Mouse (Mus musculus): ENCODE data around the gene Kcnip1. TPM values are rescaled to one million over a fixed set of nuclear protein-coding genes. Genes with fewer than 3 reads are reported as not detected.

Kcnip1 gene
- polyA plus RNA-seq, 1 experiment: not detected

DNA sequence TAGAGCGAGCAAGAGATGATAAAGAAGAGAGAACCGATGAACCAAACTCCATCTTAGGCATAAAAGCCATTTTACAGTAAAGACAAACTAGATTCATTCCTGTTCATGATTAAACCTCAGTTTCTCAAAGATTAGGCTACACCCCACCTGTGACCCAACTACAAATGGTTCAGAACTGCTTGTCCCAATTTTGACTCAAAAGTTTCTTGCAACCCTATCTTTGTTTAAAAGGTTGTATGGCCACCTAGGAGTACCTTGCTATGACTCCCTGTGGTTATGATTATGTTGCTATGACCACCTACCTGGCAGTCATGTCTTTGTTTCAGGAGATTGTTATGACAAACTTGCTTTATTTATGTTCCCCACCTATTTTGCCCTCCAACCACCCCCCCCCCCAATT lies 14.7 kb upstream of the Kcnip1 start:
- 91% methylated on average over 2 of the region's 2 CpGs for WGBS
- no peak for DNase-seq
- Histone ChIP-seq H3K36me3 (ENCODE audit: control insufficient read depth, insufficient read depth, low read length) (no peaks in the 10 kb centered on the region), H3K4me1 (ENCODE audit: control insufficient read depth, insufficient read depth, low read length) (no peaks in the 10 kb centered on the region), H3K27ac (ENCODE audit: insufficient read depth, low read depth, low read length) (no peak overlapping the region), H3K4me3 (ENCODE audit: insufficient read depth, low read depth, low read length) (no peak overlapping the region), H3K27me3 (replicated peaks; ENCODE audit: control insufficient read depth, insufficient read depth, low read length) (no peaks in the 10 kb centered on the region)
- TF ChIP-seq POLR2A (IDR thresholded peaks at IDR 0.05; ENCODE audit: low read depth, low read length) (no peak), CTCF (conservative IDR thresholded peaks at IDR 0.05; ENCODE audit: insufficient read depth, insufficient read length, low read depth, low read length) (no peak)

DNA sequence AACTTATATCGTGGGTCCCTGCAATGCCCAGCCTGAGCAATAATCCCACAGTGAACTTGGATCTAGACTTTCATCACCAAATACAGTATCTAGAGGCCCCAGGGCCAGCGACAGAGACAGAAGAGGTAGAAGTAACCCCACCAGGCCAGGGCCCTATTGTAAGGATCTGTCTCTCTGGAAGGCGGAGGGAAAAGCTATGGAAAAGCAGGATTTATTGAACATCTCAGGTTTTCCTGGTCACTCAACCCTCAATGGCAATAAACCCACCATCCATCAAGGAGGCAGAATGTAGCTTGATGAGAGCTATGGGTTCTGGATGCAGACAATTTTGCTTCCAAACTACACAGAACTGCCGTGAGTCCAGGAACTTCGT lies 9.6 kb upstream of the Kcnip1 start:
- Histone ChIP-seq H3K27ac (ENCODE audit: insufficient read depth, low read depth, low read length) (no peak overlapping the region), H3K36me3 (ENCODE audit: control insufficient read depth, insufficient read depth, low read length) (no peaks in the 10 kb centered on the region), H3K4me1 (ENCODE audit: control insufficient read depth, insufficient read depth, low read length) (no peaks in the 10 kb centered on the region), H3K4me3 (ENCODE audit: insufficient read depth, low read depth, low read length) (no peak overlapping the region), H3K27me3 (replicated peaks; ENCODE audit: control insufficient read depth, insufficient read depth, low read length) (no peaks in the 10 kb centered on the region)
- TF ChIP-seq POLR2A (IDR thresholded peaks at IDR 0.05; ENCODE audit: low read depth, low read length) (no peak), CTCF (conservative IDR thresholded peaks at IDR 0.05; ENCODE audit: insufficient read depth, insufficient read length, low read depth, low read length) (no peak)
- DNase-seq: no peak
- WGBS: 70% methylated on average over 5 of the region's 5 CpGs

DNA sequence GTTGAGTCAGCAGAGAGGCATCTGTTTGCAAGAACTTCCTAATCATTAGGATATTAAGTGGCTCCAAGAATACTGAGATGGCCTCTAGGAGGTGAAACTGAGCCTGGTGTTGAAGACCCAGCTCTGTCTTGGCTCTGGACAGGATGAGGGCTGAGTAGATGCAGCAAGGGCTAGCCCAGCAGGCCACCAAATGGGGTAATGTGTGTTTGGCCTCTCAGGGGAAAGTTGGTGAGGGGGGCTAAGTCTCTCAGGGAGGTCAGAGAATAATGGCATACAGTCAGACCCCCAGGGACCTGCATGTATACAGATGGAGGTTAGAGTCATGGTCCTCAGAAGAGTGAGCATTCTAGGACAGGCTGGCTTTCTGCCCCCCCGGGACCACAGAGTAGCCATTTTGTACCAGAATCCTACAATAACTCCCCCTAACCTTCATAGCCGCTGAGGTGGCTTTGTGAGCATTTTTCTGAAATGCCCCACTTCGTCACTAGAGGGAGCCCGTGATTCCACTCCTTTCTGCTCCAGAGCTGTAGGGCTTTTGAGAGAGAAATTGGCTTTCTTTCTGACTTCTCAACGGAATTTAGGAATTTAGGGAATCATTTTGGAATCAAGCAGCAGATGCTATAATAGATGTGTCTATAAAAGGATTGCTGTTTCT lies 9.1 kb upstream of the Kcnip1 start:
- no peak overlapping the region for H3K4me3 ChIP-seq (ENCODE audit: insufficient read depth, low read depth, low read length)
- no peak overlapping the region for H3K27ac ChIP-seq (ENCODE audit: insufficient read depth, low read depth, low read length)
- H3K4me1 ChIP-seq (ENCODE audit: control insufficient read depth, insufficient read depth, low read length): no peaks in the 10 kb centered on the region
- no peaks in the 10 kb centered on the region for H3K36me3 ChIP-seq (ENCODE audit: control insufficient read depth, insufficient read depth, low read length)
- TF ChIP-seq POLR2A (IDR thresholded peaks at IDR 0.05; ENCODE audit: low read depth, low read length) (no peak), CTCF (conservative IDR thresholded peaks at IDR 0.05; ENCODE audit: insufficient read depth, insufficient read length, low read depth, low read length) (peak; percentile 65)
- WGBS: 8% methylated on average over 5 of the region's 5 CpGs
- H3K27me3 ChIP-seq (replicated peaks; ENCODE audit: control insufficient read depth, insufficient read depth, low read length): no peaks in the 10 kb centered on the region
- DNase-seq: peak; percentile 48

DNA sequence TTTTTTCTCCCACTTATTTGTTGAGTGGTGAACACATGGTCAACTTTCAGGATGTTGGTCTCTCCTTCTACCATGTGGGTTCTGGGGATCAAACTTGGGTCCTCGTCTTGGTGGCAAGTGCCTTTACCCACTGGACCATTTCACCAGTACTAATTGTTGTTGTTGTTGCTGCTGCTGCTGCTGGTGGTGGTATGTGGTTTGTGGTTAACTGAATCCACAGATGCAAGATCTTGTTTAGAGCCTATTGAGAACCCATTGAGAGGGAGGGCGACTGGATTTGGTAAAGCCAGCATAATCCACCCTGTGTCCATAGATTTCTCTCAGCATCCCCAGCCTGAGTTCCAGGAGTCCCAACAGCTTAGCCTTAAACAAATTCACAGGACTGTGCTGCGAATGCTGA lies 7.5 kb upstream of the Kcnip1 start:
- no peaks in the 10 kb centered on the region for H3K36me3 ChIP-seq (ENCODE audit: control insufficient read depth, insufficient read depth, low read length)
- TF ChIP-seq POLR2A (IDR thresholded peaks at IDR 0.05; ENCODE audit: low read depth, low read length) (no peak), CTCF (conservative IDR thresholded peaks at IDR 0.05; ENCODE audit: insufficient read depth, insufficient read length, low read depth, low read length) (no peak)
- no peak overlapping the region for H3K4me3 ChIP-seq (ENCODE audit: insufficient read depth, low read depth, low read length)
- H3K27ac ChIP-seq (ENCODE audit: insufficient read depth, low read depth, low read length): no peak overlapping the region
- H3K27me3 ChIP-seq (replicated peaks; ENCODE audit: control insufficient read depth, insufficient read depth, low read length): no peaks in the 10 kb centered on the region
- WGBS: 77% methylated on average over 3 of the region's 3 CpGs
- no peak for DNase-seq
- no peaks in the 10 kb centered on the region for H3K4me1 ChIP-seq (ENCODE audit: control insufficient read depth, insufficient read depth, low read length)

DNA sequence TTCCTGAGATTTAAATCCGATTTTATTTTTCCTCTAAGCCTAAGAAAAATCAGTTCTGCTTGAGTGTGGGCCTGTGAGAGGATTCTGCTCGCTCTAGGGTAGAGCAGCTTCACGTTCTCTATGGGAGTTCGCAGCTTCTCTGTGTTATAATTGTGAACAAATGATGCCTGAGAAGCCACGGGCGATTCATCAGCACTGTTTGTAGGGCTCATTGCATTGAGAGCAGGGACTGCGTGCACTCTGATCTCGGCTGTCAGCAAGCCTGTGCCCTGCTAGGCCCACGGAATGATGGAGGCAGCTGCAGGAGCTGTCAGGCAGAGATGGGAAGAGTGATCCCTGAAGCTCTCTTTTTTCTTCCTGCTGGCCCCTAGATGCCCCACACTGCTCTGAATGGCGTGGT lies 5.3 kb upstream of the Kcnip1 start:
- Histone ChIP-seq H3K4me3 (ENCODE audit: insufficient read depth, low read depth, low read length) (no peak overlapping the region), H3K27me3 (replicated peaks; ENCODE audit: control insufficient read depth, insufficient read depth, low read length) (no peaks in the 10 kb centered on the region), H3K27ac (ENCODE audit: insufficient read depth, low read depth, low read length) (no peak overlapping the region), H3K4me1 (ENCODE audit: control insufficient read depth, insufficient read depth, low read length) (no peaks in the 10 kb centered on the region), H3K36me3 (ENCODE audit: control insufficient read depth, insufficient read depth, low read length) (no peaks in the 10 kb centered on the region)
- 67% methylated on average over 10 of the region's 10 CpGs for WGBS
- no peak for DNase-seq
- TF ChIP-seq POLR2A (IDR thresholded peaks at IDR 0.05; ENCODE audit: low read depth, low read length): no peak
- TF ChIP-seq CTCF (conservative IDR thresholded peaks at IDR 0.05; ENCODE audit: insufficient read depth, insufficient read length, low read depth, low read length): no peak

DNA sequence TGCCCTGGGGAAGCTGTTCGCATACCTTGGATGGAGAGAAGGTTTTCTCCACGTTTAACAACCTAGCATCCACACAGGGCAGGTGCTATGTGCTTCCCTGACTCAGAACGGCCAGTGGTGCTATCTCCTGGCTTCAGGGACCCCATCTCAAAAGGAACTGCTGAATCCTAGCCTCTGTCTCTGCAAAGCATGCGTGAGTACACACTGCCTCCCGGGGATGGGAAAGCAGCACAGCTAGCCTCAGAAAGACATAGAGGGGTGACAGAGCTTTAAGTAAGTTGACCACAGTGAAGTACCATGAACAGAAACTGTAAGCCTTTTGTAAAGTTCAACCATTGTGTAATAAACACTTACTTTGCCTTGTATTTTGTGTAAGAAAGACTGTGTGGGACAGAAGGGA lies 544 bp upstream of the Kcnip1 start:
- TF ChIP-seq CTCF (conservative IDR thresholded peaks at IDR 0.05; ENCODE audit: insufficient read depth, insufficient read length, low read depth, low read length) (no peak), POLR2A (IDR thresholded peaks at IDR 0.05; ENCODE audit: low read depth, low read length) (no peak)
- no peak for DNase-seq
- Histone ChIP-seq H3K27ac (ENCODE audit: insufficient read depth, low read depth, low read length) (no peak overlapping the region), H3K36me3 (ENCODE audit: control insufficient read depth, insufficient read depth, low read length) (no peaks in the 10 kb centered on the region), H3K4me1 (ENCODE audit: control insufficient read depth, insufficient read depth, low read length) (no peaks in the 10 kb centered on the region), H3K4me3 (ENCODE audit: insufficient read depth, low read depth, low read length) (no peak overlapping the region), H3K27me3 (replicated peaks; ENCODE audit: control insufficient read depth, insufficient read depth, low read length) (no peaks in the 10 kb centered on the region)
- 54% methylated on average over 5 of the region's 5 CpGs for WGBS

DNA sequence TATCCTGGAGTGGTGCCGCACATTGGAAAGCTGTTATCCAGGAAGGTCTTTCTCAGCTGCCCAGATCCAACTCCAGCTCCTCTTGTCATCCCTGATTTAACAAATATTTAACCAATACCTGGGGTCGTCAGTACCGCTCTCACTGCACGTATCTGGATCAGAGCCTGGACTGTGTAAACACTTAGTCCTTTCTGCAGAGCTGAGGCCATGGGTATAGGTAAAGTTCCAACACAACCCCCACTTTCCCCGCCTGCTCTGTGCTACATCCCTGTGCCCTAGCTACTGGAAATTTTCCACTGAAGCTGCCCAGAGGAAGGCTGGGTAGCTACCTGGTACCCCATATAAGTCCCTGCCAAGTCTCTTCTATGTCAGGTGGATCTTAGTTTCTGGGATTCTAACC lies 3.0 kb downstream of the Kcnip1 start:
- WGBS: 61% methylated on average over 5 of the region's 5 CpGs

More for the DNA sequence above, 3.0 kb downstream of the Kcnip1 start:
- Histone ChIP-seq H3K27me3 (replicated peaks; ENCODE audit: control insufficient read depth, insufficient read depth, low read length) (no peaks in the 10 kb centered on the region), H3K27ac (ENCODE audit: insufficient read depth, low read depth, low read length) (no peak overlapping the region), H3K36me3 (ENCODE audit: control insufficient read depth, insufficient read depth, low read length) (no peaks in the 10 kb centered on the region), H3K4me1 (ENCODE audit: control insufficient read depth, insufficient read depth, low read length) (no peaks in the 10 kb centered on the region), H3K4me3 (ENCODE audit: insufficient read depth, low read depth, low read length) (no peak overlapping the region)
- DNase-seq: no peak
- TF ChIP-seq POLR2A (IDR thresholded peaks at IDR 0.05; ENCODE audit: low read depth, low read length): no peak
- no peak for TF ChIP-seq CTCF (conservative IDR thresholded peaks at IDR 0.05; ENCODE audit: insufficient read depth, insufficient read length, low read depth, low read length)
